Mouse (Mus musculus) midbrain, embryonic 11.5 days (tissue): Measurements from ENCODE around the gene Shisa9. TPM values are rescaled to one million over a fixed set of nuclear protein-coding genes. Genes with fewer than 3 reads are reported as not detected.

Experiments used
- ATAC-seq: fragments of 200-750 bp; cut with Nextera tagmentation; 2 replicates; pipeline ENCODE4 v1.8.0; 2017; ENCODE audit warnings: moderate TSS enrichment, moderate library complexity; ENCODE audit not compliant: low FRiP score
- DNase-seq: peaks from one replicate; pipeline ENCODE4 v3.0.0; 2015; ENCODE audit warnings: low spot score; ENCODE audit errors: missing footprints
- H3K27ac ChIP-seq: fragments of 300-500 bp; sonication (generic); 2 replicates; pipeline ENCODE4 v1.5.1; 2014; ENCODE audit warnings: low read depth, low read length
- H3K27me3 ChIP-seq: fragments of 300-500 bp; sonication (generic); 2 replicates; pipeline ENCODE4 v1.6.1; 2014; ENCODE audit warnings: mild to moderate bottlenecking, low read length, moderate library complexity, mixed read lengths; ENCODE audit not compliant: control insufficient read depth, insufficient read depth
- H3K36me3 ChIP-seq: fragments of 300-500 bp; sonication (generic); 2 replicates; pipeline ENCODE4 v1.6.1; 2014; ENCODE audit warnings: mild to moderate bottlenecking, low read length, moderate library complexity, mixed read lengths; ENCODE audit not compliant: control insufficient read depth, insufficient read depth
- H3K4me1 ChIP-seq: fragments of 300-500 bp; sonication (generic); 2 replicates; pipeline ENCODE4 v1.6.1; 2014; ENCODE audit warnings: low read length; ENCODE audit not compliant: control insufficient read depth, insufficient read depth
- H3K4me2 ChIP-seq: fragments of 300-500 bp; sonication (generic); 2 replicates; pipeline ENCODE4 v1.6.1; 2014; ENCODE audit warnings: mild to moderate bottlenecking, moderate library complexity
- H3K4me3 ChIP-seq: fragments of 300-500 bp; sonication (generic); 2 replicates; pipeline ENCODE4 v1.5.1; 2014; ENCODE audit warnings: low read depth, low read length
- H3K9ac ChIP-seq: fragments of 300-500 bp; sonication (generic); 2 replicates; pipeline ENCODE4 v1.6.1; 2014; ENCODE audit warnings: low read length
- H3K9me3 ChIP-seq: fragments of 300-500 bp; sonication (generic); 2 replicates; pipeline ENCODE4 v1.6.1; 2016; ENCODE audit warnings: low read length; ENCODE audit not compliant: control insufficient read depth
- WGBS: fragments of 180-500 bp; shearing (Covaris S2); extraction: QIAGEN DNeasy Blood & Tissue Kit; methylation state at CpG from one replicate; pipeline ENCODE4 v1.1.7; 2014; 5-methylcytosine and 5-hydroxymethylcytosine counted together
- polyA plus RNA-seq: library from polyadenylated mRNA; unstranded; fragments of >200 nt; fragmentation: Nextera tagmentation; extraction: Ambion mirVana; gene quantifications from 2 replicates; pipeline ENCODE4 v1.2.1, GENCODE M21; 2014

The Shisa9 gene
- polyA plus RNA-seq, 1 experiment from 2014 or later = 0.49 TPM

GRCm38 (mm10) chr16:12217289-12218150 is 233.6 kb downstream of the Shisa9 start:
- no peak overlapping the region for H3K9ac ChIP-seq
- DNase-seq = no peak
- H3K9me3 ChIP-seq = no peaks in the 10 kb centered on the region
- H3K27ac ChIP-seq = no peak overlapping the region
- H3K4me3 ChIP-seq = no peak overlapping the region
- no peak overlapping the region for H3K4me2 ChIP-seq
- ATAC-seq = no peak; the same call in 1 of the 2 replicates
- no peaks in the 10 kb centered on the region for H3K4me1 ChIP-seq
- no peaks in the 10 kb centered on the region for H3K36me3 ChIP-seq
- H3K27me3 ChIP-seq = no peaks in the 10 kb centered on the region
- WGBS = 81% methylated on average over 13 of the region's 13 CpGs

GRCm38 (mm10) chr16:12218151-12218532 is 234.2 kb downstream of the Shisa9 start:
- Histone ChIP-seq H3K27ac (no peak overlapping the region), H3K9me3 (no peaks in the 10 kb centered on the region), H3K4me3 (no peak overlapping the region), H3K4me1 (no peaks in the 10 kb centered on the region), H3K27me3 (no peaks in the 10 kb centered on the region), H3K4me2 (no peak overlapping the region), H3K36me3 (no peaks in the 10 kb centered on the region), H3K9ac (no peak overlapping the region)
- no peak for ATAC-seq
- WGBS = 79% methylated on average over 2 of the region's 2 CpGs
- no peak for DNase-seq

DNA sequence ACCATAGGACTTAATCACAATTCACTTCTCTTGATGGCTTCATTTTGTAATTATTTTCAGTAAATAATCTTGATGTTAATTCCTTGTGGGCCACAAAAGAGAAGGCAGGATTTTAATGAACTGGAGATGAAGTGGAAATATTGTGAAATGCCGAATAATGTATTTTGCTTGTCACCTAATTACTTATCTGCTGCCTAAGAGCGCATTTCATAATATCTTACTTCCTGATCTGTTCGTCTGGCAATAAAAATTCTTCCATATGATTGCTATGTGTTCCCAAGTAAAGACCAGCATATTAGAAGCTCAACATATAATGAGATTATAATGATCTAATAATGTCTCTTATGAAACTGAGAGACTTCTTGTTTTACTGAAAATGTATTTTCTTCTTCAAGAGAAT is 235.9 kb downstream of the Shisa9 start:
- Histone ChIP-seq H3K36me3 (no peaks in the 10 kb centered on the region), H3K27me3 (no peaks in the 10 kb centered on the region), H3K4me2 (no peak overlapping the region), H3K9ac (no peak overlapping the region), H3K4me1 (no peaks in the 10 kb centered on the region), H3K27ac (no peak overlapping the region), H3K9me3 (no peaks in the 10 kb centered on the region), H3K4me3 (no peak overlapping the region)
- 93% methylated on average over 3 of the region's 3 CpGs for WGBS
- DNase-seq (no peak), ATAC-seq (no peak)

DNA sequence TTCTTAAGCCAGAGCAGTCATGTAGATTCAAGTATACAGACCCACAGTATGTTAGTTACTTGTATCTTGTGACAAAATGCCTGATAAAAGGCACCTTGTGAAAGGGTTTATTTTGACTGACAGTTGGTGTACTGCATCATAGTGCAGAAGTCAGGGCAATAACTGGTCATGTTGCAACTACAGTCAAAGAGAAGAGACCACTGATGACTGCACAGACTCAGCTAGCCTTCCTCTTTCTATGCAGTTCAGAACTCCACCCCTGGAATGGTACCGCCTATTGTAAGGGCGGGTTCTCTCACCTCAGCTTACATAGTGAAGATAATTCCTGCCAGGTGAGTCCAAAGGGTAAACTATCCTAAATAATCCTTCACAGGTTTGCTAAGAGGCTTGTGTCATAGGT is 239.6 kb downstream of the Shisa9 start:
- H3K4me3 ChIP-seq = no peak overlapping the region
- DNase-seq (no peak), ATAC-seq (no peak)
- H3K4me2 ChIP-seq = no peak overlapping the region
- H3K4me1 ChIP-seq = no peaks in the 10 kb centered on the region
- no peak overlapping the region for H3K9ac ChIP-seq
- H3K27ac ChIP-seq = no peak overlapping the region
- H3K9me3 ChIP-seq = no peaks in the 10 kb centered on the region
- 96% methylated on average over 2 of the region's 2 CpGs for WGBS
- no peaks in the 10 kb centered on the region for H3K27me3 ChIP-seq
- H3K36me3 ChIP-seq = no peaks in the 10 kb centered on the region

DNA sequence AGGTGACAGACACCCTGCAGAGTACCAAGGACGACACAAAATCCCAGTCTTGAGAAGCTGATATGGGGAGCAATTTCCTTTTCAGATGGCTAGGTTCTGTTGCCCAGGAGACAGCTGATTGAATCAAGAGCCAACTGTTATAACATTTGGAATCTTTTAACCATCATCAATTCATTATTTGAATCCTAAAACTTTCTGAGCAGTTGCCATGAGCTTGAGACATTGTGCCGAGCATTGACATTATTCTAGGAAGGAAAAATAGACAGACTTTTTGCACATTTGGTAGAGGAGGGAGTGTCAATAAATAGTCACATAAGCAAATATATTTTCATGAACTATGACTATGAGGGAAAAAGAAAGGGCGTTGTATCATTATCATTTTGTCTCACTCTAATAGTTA is 243.0 kb downstream of the Shisa9 start:
- Histone ChIP-seq H3K27me3 (no peaks in the 10 kb centered on the region), H3K4me2 (no peak overlapping the region), H3K9me3 (no peaks in the 10 kb centered on the region), H3K9ac (no peak overlapping the region), H3K4me3 (no peak overlapping the region), H3K36me3 (no peaks in the 10 kb centered on the region), H3K27ac (no peak overlapping the region), H3K4me1 (no peaks in the 10 kb centered on the region)
- ATAC-seq = no peak
- DNase-seq = no peak
- 74% methylated on average over 3 of the region's 3 CpGs for whole genome bisulfite sequencing

DNA sequence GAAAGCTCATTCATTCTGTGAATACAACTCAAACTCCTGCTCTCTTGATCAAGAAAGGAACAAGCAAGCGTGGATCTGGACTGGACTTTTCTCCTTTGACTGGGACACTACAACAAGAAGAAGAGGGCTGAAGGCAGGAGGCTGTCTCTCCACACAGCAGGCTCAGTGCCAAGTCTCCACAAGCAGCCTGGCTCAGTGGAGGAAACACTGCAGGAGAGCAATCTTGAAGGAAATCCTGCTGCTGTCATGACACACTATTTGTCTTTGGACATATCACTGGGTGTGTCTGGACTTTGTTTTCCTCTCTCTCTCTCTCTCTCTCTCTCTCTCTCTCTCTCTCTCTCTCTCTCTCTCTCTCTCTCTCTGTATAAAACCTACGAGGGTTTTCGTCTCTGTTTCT is 249.4 kb downstream of the Shisa9 start:
- Histone ChIP-seq H3K36me3 (no peaks in the 10 kb centered on the region), H3K9me3 (no peaks in the 10 kb centered on the region), H3K4me2 (no peak overlapping the region), H3K27ac (no peak overlapping the region), H3K9ac (no peak overlapping the region), H3K4me1 (no peaks in the 10 kb centered on the region), H3K27me3 (no peaks in the 10 kb centered on the region), H3K4me3 (no peak overlapping the region)
- DNase-seq = no peak
- no peak for ATAC-seq
- 91% methylated on average over 3 of the region's 3 CpGs for WGBS

DNA sequence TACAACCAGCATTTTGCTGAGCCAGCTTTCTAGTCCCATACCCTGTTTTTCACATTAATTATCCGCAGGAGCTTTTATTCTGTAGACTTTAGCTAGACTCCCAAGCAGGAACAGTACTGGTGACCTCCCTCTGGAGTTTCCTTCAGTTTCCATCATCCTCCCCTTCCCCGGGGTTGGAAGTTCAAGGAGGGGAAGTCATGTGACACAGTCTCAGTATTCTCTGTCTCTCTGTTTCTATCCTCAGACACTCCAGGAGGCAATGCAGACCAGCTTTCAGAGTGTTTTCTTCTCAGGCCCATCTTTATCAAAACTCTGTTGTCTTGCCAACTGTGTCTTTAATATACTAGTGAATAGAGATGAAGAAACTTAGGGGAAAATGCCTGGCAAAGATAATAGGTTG is 250.4 kb downstream of the Shisa9 start:
- no peak for DNase-seq
- H3K4me2 ChIP-seq = no peak overlapping the region
- H3K27ac ChIP-seq = no peak overlapping the region
- no peaks in the 10 kb centered on the region for H3K4me1 ChIP-seq
- H3K4me3 ChIP-seq = no peak overlapping the region
- no peak for ATAC-seq
- H3K27me3 ChIP-seq = no peaks in the 10 kb centered on the region
- H3K36me3 ChIP-seq = no peaks in the 10 kb centered on the region
- H3K9me3 ChIP-seq = no peaks in the 10 kb centered on the region
- 77% methylated on average over 2 of the region's 2 CpGs for whole genome bisulfite sequencing
- no peak overlapping the region for H3K9ac ChIP-seq

DNA sequence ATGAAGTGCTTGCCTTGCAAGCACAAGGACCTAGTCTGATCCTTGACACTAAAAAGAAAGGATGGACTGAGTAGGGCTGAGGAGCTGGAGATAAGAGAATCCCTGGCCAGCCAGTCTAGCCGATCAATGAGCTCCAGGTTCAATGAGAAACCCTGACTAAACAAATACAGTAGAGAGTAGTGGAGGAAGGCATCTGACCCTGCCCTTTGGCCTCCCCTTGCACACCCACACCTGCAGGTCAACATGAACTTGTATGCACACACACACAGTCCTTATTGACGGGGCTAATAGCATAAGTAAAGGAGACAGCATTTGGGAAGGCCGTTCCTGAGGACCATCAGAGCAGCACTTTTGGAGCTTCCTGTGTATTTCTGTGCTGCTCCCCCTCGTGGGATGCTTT is 254.7 kb downstream of the Shisa9 start:
- 79% methylated on average over 4 of the region's 4 CpGs for WGBS
- Histone ChIP-seq H3K9me3 (no peaks in the 10 kb centered on the region), H3K4me2 (no peak overlapping the region), H3K27me3 (no peaks in the 10 kb centered on the region), H3K27ac (no peak overlapping the region), H3K4me1 (no peaks in the 10 kb centered on the region), H3K9ac (no peak overlapping the region), H3K4me3 (no peak overlapping the region), H3K36me3 (no peaks in the 10 kb centered on the region)
- no peak for ATAC-seq
- DNase-seq = no peak

DNA sequence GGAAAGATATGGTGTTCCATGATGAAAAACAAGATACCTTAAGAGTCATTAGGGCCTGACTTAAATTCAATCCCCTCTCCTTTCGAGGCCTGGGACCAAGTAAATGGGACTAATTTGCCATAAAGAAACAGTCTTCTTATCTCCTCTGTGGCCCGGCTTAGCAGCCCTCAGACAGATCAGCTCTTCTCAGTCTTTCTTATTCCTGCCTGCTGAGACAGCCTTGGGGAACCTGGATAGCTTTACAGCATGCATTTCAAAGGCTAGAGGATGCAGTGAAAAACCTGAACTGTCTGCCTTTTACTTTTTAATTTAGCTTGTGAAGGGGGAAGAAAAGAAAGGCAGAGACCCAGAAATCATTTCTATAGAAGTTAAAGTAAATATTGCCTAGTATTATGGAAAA is 275.4 kb downstream of the Shisa9 start:
- Histone ChIP-seq H3K27me3 (no peaks in the 10 kb centered on the region), H3K36me3 (no peaks in the 10 kb centered on the region), H3K9me3 (no peaks in the 10 kb centered on the region), H3K9ac (no peak overlapping the region), H3K4me2 (no peak overlapping the region), H3K4me3 (no peak overlapping the region), H3K27ac (no peak overlapping the region), H3K4me1 (no peaks in the 10 kb centered on the region)
- WGBS = 2% methylated on average over 2 of the region's 2 CpGs
- DNase-seq (no peak), ATAC-seq (no peak)
